Mouse (Mus musculus) liver, embryonic 11.5 days (tissue): ENCODE measurements at regions not wholly inside any gene's neighbourhood (a gene's known extent, or its start where the extent isn't known, plus 50 kb on each side); places are given as distances from the start of the nearest gene placed in this dataset.

ENCODE experiments used
- ATAC-seq: fragments of 200-750 bp; cut with Nextera tagmentation; replicated peaks from 2 replicates; pipeline ENCODE4 v1.8.0; 2017; ENCODE audit warnings: moderate number of reproducible peaks, mild to moderate bottlenecking, moderate TSS enrichment, moderate library complexity; ENCODE audit not compliant: low FRiP score
- DNase-seq: peaks from one replicate; pipeline ENCODE4 v3.0.0-alpha.2; 2017; ENCODE audit warnings: low spot score
- H3K27ac ChIP-seq: fragments of 300-500 bp; sonication (generic); 2 replicates; pipeline ENCODE4 v1.5.1; 2014; ENCODE audit warnings: mild to moderate bottlenecking, low read depth, low read length, control low read depth
- H3K27me3 ChIP-seq: fragments of 300-500 bp; sonication (generic); replicated peaks from 2 replicates; pipeline ENCODE4 v1.6.1; 2014; ENCODE audit warnings: low read length, mixed read lengths; ENCODE audit not compliant: control insufficient read depth, insufficient read depth
- H3K36me3 ChIP-seq: fragments of 300-500 bp; sonication (generic); 2 replicates; pipeline ENCODE4 v1.6.1; 2014; ENCODE audit warnings: mild to moderate bottlenecking, low read length, moderate library complexity, mixed read lengths; ENCODE audit not compliant: control insufficient read depth, insufficient read depth
- H3K4me1 ChIP-seq: fragments of 300-500 bp; sonication (generic); replicated peaks from 2 replicates; pipeline ENCODE4 v1.6.1; 2014; ENCODE audit warnings: low read length, mixed read lengths; ENCODE audit not compliant: control insufficient read depth, insufficient read depth
- H3K4me2 ChIP-seq: fragments of 300-500 bp; sonication (generic); 2 replicates; pipeline ENCODE4 v1.6.1; 2014; ENCODE audit warnings: mild to moderate bottlenecking, control low read depth, moderate library complexity
- H3K4me3 ChIP-seq: fragments of 300-500 bp; sonication (generic); 2 replicates; pipeline ENCODE4 v1.5.1; 2014; ENCODE audit warnings: low read depth, low read length, control low read depth
- H3K9ac ChIP-seq: fragments of 300-500 bp; sonication (generic); 2 replicates; pipeline ENCODE4 v1.6.1; 2014; ENCODE audit warnings: low read depth, low read length, control low read depth
- H3K9me3 ChIP-seq: fragments of 300-500 bp; sonication (generic); 2 replicates; pipeline ENCODE4 v1.6.1; 2016; ENCODE audit warnings: low read length, inconsistent platforms, mixed read lengths; ENCODE audit not compliant: control insufficient read depth
- WGBS: fragments of 180-500 bp; shearing (Covaris S2); extraction: QIAGEN DNeasy Blood & Tissue Kit; methylation state at CpG from one replicate; pipeline ENCODE4 v1.1.7; 2014; 5-methylcytosine and 5-hydroxymethylcytosine counted together

GRCm38 (mm10) chr3:155351636-155352035 is 258.4 kb downstream of the Lrriq3 start:
- no peak overlapping the region for H3K4me2 ChIP-seq
- WGBS, result 75% methylated on average over 2 of the region's 2 CpGs
- no peak overlapping the region for H3K27ac ChIP-seq
- H3K9me3 ChIP-seq, result no peaks in the 10 kb centered on the region
- no peak overlapping the region for H3K9ac ChIP-seq
- DNase-seq (no peak), ATAC-seq (no peak)
- no peaks in the 10 kb centered on the region for H3K27me3 ChIP-seq
- H3K4me1 ChIP-seq, result no peaks in the 10 kb centered on the region
- H3K36me3 ChIP-seq, result no peaks in the 10 kb centered on the region
- H3K4me3 ChIP-seq, result no peak overlapping the region

- Histone ChIP-seq H3K27ac (no peak overlapping the region), H3K9ac (no peak overlapping the region), H3K27me3 (no peaks in the 10 kb centered on the region), H3K36me3 (no peaks in the 10 kb centered on the region), H3K4me1 (no peaks in the 10 kb centered on the region), H3K9me3 (no peaks in the 10 kb centered on the region), H3K4me3 (no peak overlapping the region), H3K4me2 (no peak overlapping the region)
- ATAC-seq (no peak), DNase-seq (no peak)
- WGBS, result 76% methylated on average over 2 of the region's 2 CpGs
Measured at GRCm38 (mm10) chr3:155352277-155352802, 259.1 kb downstream of the Lrriq3 start.

- no peak for ATAC-seq
- no peak for DNase-seq
- Histone ChIP-seq H3K9me3 (no peaks in the 10 kb centered on the region), H3K9ac (no peak overlapping the region), H3K4me3 (no peak overlapping the region), H3K4me2 (no peak overlapping the region), H3K4me1 (no peaks in the 10 kb centered on the region), H3K36me3 (no peaks in the 10 kb centered on the region), H3K27me3 (no peaks in the 10 kb centered on the region), H3K27ac (no peak overlapping the region)
- 76% methylated on average over 1 of the region's 1 CpGs for WGBS
Measured at GRCm38 (mm10) chr3:155360399-155360798, 267.2 kb downstream of the Lrriq3 start.

GRCm38 (mm10) chr3:155370716-155371115 is 277.5 kb downstream of the Lrriq3 start:
- Histone ChIP-seq H3K36me3 (no peaks in the 10 kb centered on the region), H3K4me3 (no peak overlapping the region), H3K4me2 (no peak overlapping the region), H3K27me3 (no peaks in the 10 kb centered on the region), H3K9me3 (no peaks in the 10 kb centered on the region), H3K4me1 (no peaks in the 10 kb centered on the region), H3K27ac (no peak overlapping the region), H3K9ac (no peak overlapping the region)
- ATAC-seq, result no peak
- no peak for DNase-seq

- no peaks in the 10 kb centered on the region for H3K9me3 ChIP-seq
- no peaks in the 10 kb centered on the region for H3K4me1 ChIP-seq
- no peaks in the 10 kb centered on the region for H3K27me3 ChIP-seq
- no peak overlapping the region for H3K27ac ChIP-seq
- H3K4me2 ChIP-seq, result no peak overlapping the region
- no peak overlapping the region for H3K9ac ChIP-seq
- DNase-seq (no peak), ATAC-seq (no peak)
- no peaks in the 10 kb centered on the region for H3K36me3 ChIP-seq
- H3K4me3 ChIP-seq, result no peak overlapping the region
- WGBS, result 89% methylated on average over 1 of the region's 1 CpGs
Measured at GRCm38 (mm10) chr3:155373591-155373990, 280.4 kb downstream of the Lrriq3 start.

- WGBS, result 72% methylated on average over 4 of the region's 4 CpGs
- ATAC-seq (no peak), DNase-seq (no peak)
- Histone ChIP-seq H3K27me3 (no peaks in the 10 kb centered on the region), H3K27ac (no peak overlapping the region), H3K4me2 (no peak overlapping the region), H3K4me3 (no peak overlapping the region), H3K36me3 (no peaks in the 10 kb centered on the region), H3K9me3 (no peaks in the 10 kb centered on the region), H3K4me1 (no peaks in the 10 kb centered on the region), H3K9ac (no peak overlapping the region)
Measured at GRCm38 (mm10) chr3:155381910-155382309, 288.7 kb downstream of the Lrriq3 start.

- 69% methylated on average over 2 of the region's 2 CpGs for WGBS
- Histone ChIP-seq H3K27me3 (no peaks in the 10 kb centered on the region), H3K36me3 (no peaks in the 10 kb centered on the region), H3K9ac (no peak overlapping the region), H3K9me3 (no peaks in the 10 kb centered on the region), H3K4me3 (no peak overlapping the region), H3K4me2 (no peak overlapping the region), H3K27ac (no peak overlapping the region), H3K4me1 (no peaks in the 10 kb centered on the region)
- no peak for ATAC-seq
- DNase-seq, result no peak
Measured at GRCm38 (mm10) chr3:155382817-155383216, 289.6 kb downstream of the Lrriq3 start.

- no peak overlapping the region for H3K4me2 ChIP-seq
- no peaks in the 10 kb centered on the region for H3K27me3 ChIP-seq
- H3K27ac ChIP-seq, result no peak overlapping the region
- no peak for ATAC-seq
- no peak overlapping the region for H3K4me3 ChIP-seq
- H3K9ac ChIP-seq, result no peak overlapping the region
- no peaks in the 10 kb centered on the region for H3K4me1 ChIP-seq
- no peaks in the 10 kb centered on the region for H3K9me3 ChIP-seq
- no peaks in the 10 kb centered on the region for H3K36me3 ChIP-seq
- DNase-seq, result no peak
- WGBS, result 83% methylated on average over 5 of the region's 5 CpGs
Measured at GRCm38 (mm10) chr3:155390666-155391065, 297.4 kb downstream of the Lrriq3 start.

- Histone ChIP-seq H3K27me3 (no peaks in the 10 kb centered on the region), H3K9me3 (no peaks in the 10 kb centered on the region), H3K9ac (no peak overlapping the region), H3K4me2 (no peak overlapping the region), H3K4me3 (no peak overlapping the region), H3K27ac (no peak overlapping the region), H3K4me1 (no peaks in the 10 kb centered on the region), H3K36me3 (no peaks in the 10 kb centered on the region)
- ATAC-seq (no peak), DNase-seq (no peak)
- WGBS, result 78% methylated on average over 2 of the region's 2 CpGs
Measured at GRCm38 (mm10) chr3:155396134-155396533, 302.9 kb downstream of the Lrriq3 start.
